Mouse (Mus musculus): Measurements from ENCODE around the gene A030014E15Rik. TPM values are rescaled to one million over a fixed set of nuclear protein-coding genes. Genes with fewer than 3 reads are reported as not detected.
"Not testable (repeated sequence)": the region's sequence is repeated elsewhere in the genome, so short reads cannot be mapped to it uniquely, and the experiment has no call there.

Gene A030014E15Rik
- polyA plus RNA-seq, 1 experiment = not detected

GRCm38 (mm10) chr1:82938666-82939065 lies 13.9 kb downstream of the A030014E15Rik start:
- no peak for TF ChIP-seq CTCF (IDR thresholded peaks at IDR 0.05; ENCODE audit: control insufficient read depth, insufficient read depth, low read length)
- no peak for TF ChIP-seq POLR2A (IDR thresholded peaks at IDR 0.05; ENCODE audit: borderline replicate concordance, control insufficient read depth, low read depth, low read length)
- 89% methylated on average over 5 of the region's 5 CpGs for WGBS
- H3K27ac ChIP-seq (ENCODE audit: control insufficient read depth, insufficient read depth, low read depth, low read length, poor library complexity) = no peak overlapping the region
- no peaks in the 10 kb centered on the region for H3K4me1 ChIP-seq (ENCODE audit: control insufficient read depth, insufficient read depth, low read length)
- H3K4me3 ChIP-seq (replicated peaks; ENCODE audit: control insufficient read depth, low read depth, low read length) = no peak overlapping the region

DNA sequence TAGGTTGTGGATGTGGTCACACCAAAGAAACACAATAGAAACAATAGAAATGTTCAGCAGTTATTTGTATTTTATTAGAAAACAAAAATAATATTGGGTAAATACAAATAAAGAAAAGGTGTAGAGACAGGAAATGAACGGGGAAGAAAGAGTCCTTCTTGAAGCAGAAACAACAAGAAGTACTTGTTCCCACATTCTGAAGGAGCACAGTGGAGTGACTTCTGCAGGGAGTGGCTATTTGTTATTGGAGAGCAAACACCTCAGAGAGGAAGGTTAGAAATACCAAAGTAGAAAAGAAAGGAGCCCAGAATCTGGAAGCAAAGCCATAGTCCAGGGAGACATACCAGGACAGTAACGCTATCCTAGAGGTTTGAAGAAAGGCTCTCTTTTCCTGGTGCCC lies 17.8 kb downstream of the A030014E15Rik start:
- not testable (repeated sequence) for H3K4me1 ChIP-seq (ENCODE audit: control insufficient read depth, insufficient read depth, low read length); H3K27ac ChIP-seq (ENCODE audit: control insufficient read depth, insufficient read depth, low read depth, low read length, poor library complexity); H3K4me3 ChIP-seq (replicated peaks; ENCODE audit: control insufficient read depth, low read depth, low read length)
- WGBS = 68% methylated on average over 1 of the region's 2 CpGs

DNA sequence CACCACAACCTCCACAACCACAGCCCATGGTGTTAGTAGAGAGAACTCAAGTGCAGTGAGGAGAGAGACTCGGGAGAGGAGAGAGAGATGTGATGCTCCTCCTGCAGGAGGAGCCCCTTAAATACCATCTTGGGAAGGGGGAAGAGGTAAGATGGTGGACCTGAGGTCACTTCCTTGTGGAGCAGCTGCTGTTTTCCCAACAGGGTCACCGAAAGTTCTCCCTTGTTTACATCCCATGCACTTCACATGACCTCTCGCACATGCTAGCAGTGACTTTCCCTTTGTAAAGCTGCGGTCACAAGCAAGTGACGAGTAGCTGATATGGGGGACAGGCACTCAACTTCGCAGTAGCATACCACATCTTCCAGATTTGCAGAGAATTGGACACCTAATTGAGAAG lies 18.6 kb downstream of the A030014E15Rik start, which contains the start of gene A030003K21Rik:
A030003K21Rik (minus strand) TSS at position 94 of the 400 bp plus-strand sequence.
- WGBS = no CpG with 5 or more reads among the region's 6 CpGs
- H3K4me1 ChIP-seq (ENCODE audit: control insufficient read depth, insufficient read depth, low read length); H3K27ac ChIP-seq (ENCODE audit: control insufficient read depth, insufficient read depth, low read depth, low read length, poor library complexity); H3K4me3 ChIP-seq (replicated peaks; ENCODE audit: control insufficient read depth, low read depth, low read length): not testable (repeated sequence)

GRCm38 (mm10) chr1:82946029-82946428 lies 21.3 kb downstream of the A030014E15Rik start:
- not testable (repeated sequence) for H3K4me1 ChIP-seq (ENCODE audit: control insufficient read depth, insufficient read depth, low read length); H3K4me3 ChIP-seq (replicated peaks; ENCODE audit: control insufficient read depth, low read depth, low read length); H3K27ac ChIP-seq (ENCODE audit: control insufficient read depth, insufficient read depth, low read depth, low read length, poor library complexity)
- 84% methylated on average over 2 of the region's 2 CpGs for WGBS

GRCm38 (mm10) chr1:82948601-82949000 lies 23.9 kb downstream of the A030014E15Rik start:
- TF ChIP-seq CTCF (IDR thresholded peaks at IDR 0.05; ENCODE audit: control insufficient read depth, insufficient read depth, low read length) = no peak
- no peak for TF ChIP-seq POLR2A (IDR thresholded peaks at IDR 0.05; ENCODE audit: borderline replicate concordance, control insufficient read depth, low read depth, low read length)
- Histone ChIP-seq H3K27ac (ENCODE audit: control insufficient read depth, insufficient read depth, low read depth, low read length, poor library complexity) (no peak overlapping the region), H3K4me1 (ENCODE audit: control insufficient read depth, insufficient read depth, low read length) (no peaks in the 10 kb centered on the region), H3K4me3 (replicated peaks; ENCODE audit: control insufficient read depth, low read depth, low read length) (no peak overlapping the region)
- 86% methylated on average over 2 of the region's 2 CpGs for WGBS

DNA sequence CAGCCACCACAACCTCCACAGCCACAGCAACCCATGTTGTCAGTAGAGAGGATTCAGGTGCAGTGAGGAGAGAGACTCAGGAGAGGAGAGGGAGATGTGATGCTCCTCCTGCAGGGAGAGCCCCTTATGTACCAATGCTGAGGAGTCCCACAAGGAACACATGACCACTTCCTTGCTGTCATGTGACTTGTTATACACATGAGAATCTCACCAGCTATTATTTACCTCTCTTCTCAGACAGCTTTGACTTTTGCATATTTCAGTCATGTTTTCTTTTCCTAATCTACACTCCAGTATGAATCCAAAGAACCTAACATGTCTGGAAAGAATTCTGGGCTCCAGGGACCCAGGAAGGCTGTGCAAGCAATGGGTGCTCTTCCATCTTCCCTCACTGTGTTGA lies 31.2 kb downstream of the A030014E15Rik start, which contains the start of gene Gm7544:
Gm7544 (minus strand) TSS at position 101 of the 400 bp plus-strand sequence.
- not testable (repeated sequence) for H3K4me1 ChIP-seq (ENCODE audit: control insufficient read depth, insufficient read depth, low read length); H3K4me3 ChIP-seq (replicated peaks; ENCODE audit: control insufficient read depth, low read depth, low read length); H3K27ac ChIP-seq (ENCODE audit: control insufficient read depth, insufficient read depth, low read depth, low read length, poor library complexity)

- no peaks in the 10 kb centered on the region for H3K4me1 ChIP-seq (ENCODE audit: control insufficient read depth, insufficient read depth, low read length)
- no peak within 1 kb of the TSS for H3K4me3 ChIP-seq (replicated peaks; ENCODE audit: control insufficient read depth, low read depth, low read length)
- H3K27ac ChIP-seq (ENCODE audit: control insufficient read depth, insufficient read depth, low read depth, low read length, poor library complexity) = no peak within 1 kb of the TSS
- TF ChIP-seq POLR2A (IDR thresholded peaks at IDR 0.05; ENCODE audit: borderline replicate concordance, control insufficient read depth, low read depth, low read length) = no peak
- TF ChIP-seq CTCF (IDR thresholded peaks at IDR 0.05; ENCODE audit: control insufficient read depth, insufficient read depth, low read length) = no peak
- WGBS = 86% methylated on average over 11 of the region's 11 CpGs
These were observed 35.2 kb downstream of the A030014E15Rik start, which contains the start of gene Gm47955 for GRCm38 (mm10) chr1:82959870-82960385. Gm47955 (plus strand) TSS chr1:82960286.

GRCm38 (mm10) chr1:82966413-82966812 lies 41.7 kb downstream of the A030014E15Rik start:
- H3K4me3 ChIP-seq (replicated peaks; ENCODE audit: control insufficient read depth, low read depth, low read length) = no peak overlapping the region
- TF ChIP-seq POLR2A (IDR thresholded peaks at IDR 0.05; ENCODE audit: borderline replicate concordance, control insufficient read depth, low read depth, low read length) = no peak
- TF ChIP-seq CTCF (IDR thresholded peaks at IDR 0.05; ENCODE audit: control insufficient read depth, insufficient read depth, low read length) = no peak
- no peak overlapping the region for H3K27ac ChIP-seq (ENCODE audit: control insufficient read depth, insufficient read depth, low read depth, low read length, poor library complexity)
- no peaks in the 10 kb centered on the region for H3K4me1 ChIP-seq (ENCODE audit: control insufficient read depth, insufficient read depth, low read length)
- 71% methylated on average over 3 of the region's 3 CpGs for WGBS

- WGBS = 50% methylated on average over 4 of the region's 4 CpGs
- H3K4me3 ChIP-seq (replicated peaks; ENCODE audit: control insufficient read depth, low read depth, low read length) = no peak overlapping the region
- no peaks in the 10 kb centered on the region for H3K4me1 ChIP-seq (ENCODE audit: control insufficient read depth, insufficient read depth, low read length)
- TF ChIP-seq POLR2A (IDR thresholded peaks at IDR 0.05; ENCODE audit: borderline replicate concordance, control insufficient read depth, low read depth, low read length) = no peak
- no peak for TF ChIP-seq CTCF (IDR thresholded peaks at IDR 0.05; ENCODE audit: control insufficient read depth, insufficient read depth, low read length)
- no peak overlapping the region for H3K27ac ChIP-seq (ENCODE audit: control insufficient read depth, insufficient read depth, low read depth, low read length, poor library complexity)
These were observed 47.3 kb downstream of the A030014E15Rik start for GRCm38 (mm10) chr1:82972046-82972445.

Measured in bone marrow, adult 2 months (tissue).